Mouse (Mus musculus) CH12F3 (cell line): ENCODE results near the gene Brd3.

ENCODE experiments used
- in situ Hi-C: fragments of 300-500 bp; cut with MboI; formaldehyde crosslinking; loops from 2 replicates; pipeline ENCODE4 v1.14.3; 2020; ENCODE audit warnings: low sequenced_read_pairs

Gene Brd3

GRCm38 (mm10) chr2:27405094-27405884 is 102.2 kb downstream of the Brd3 start:
- in situ Hi-C loops, result no loop called here

GRCm38 (mm10) chr2:27404375-27405093 is 102.9 kb downstream of the Brd3 start:
- in situ Hi-C loops, result no loop called here

GRCm38 (mm10) chr2:27401544-27401943 is 105.9 kb downstream of the Brd3 start:
- in situ Hi-C loops, result no loop called here

GRCm38 (mm10) chr2:27400083-27400482 is 107.4 kb downstream of the Brd3 start:
- in situ Hi-C loops, result no loop called here

GRCm38 (mm10) chr2:27396656-27397440 is 110.6 kb downstream of the Brd3 start:
- in situ Hi-C loops, result no loop called here
